Mouse (Mus musculus): ENCODE data around the gene Fat2. TPM values are rescaled to one million over a fixed set of nuclear protein-coding genes. Genes with fewer than 3 reads are reported as not detected.

Gene Fat2
- total RNA-seq, 2 experiments from 2014 or later: 0.10 to 0.18 TPM

Other genes starting within 250 kb of the Fat2 start
- gene Gm2a, start 238.4 kb downstream of the Fat2 start, total RNA-seq (2021): 10 to 100 TPM; 15.4 to 15.8 TPM
- not detected for gene Slc36a3, start 184.9 kb downstream of the Fat2 start, total RNA-seq (2021)
- gene Slc36a2, start 151.5 kb downstream of the Fat2 start, total RNA-seq (2021): 1 to 10 TPM; 4.2 to 5.6 TPM
- gene Slc36a1, start 132.2 kb downstream of the Fat2 start, total RNA-seq (2021): 10 to 100 TPM in 1 of 2 experiments, 1 to 10 TPM in 1; 9.6 to 11.1 TPM
- gene Sparc, start 86.6 kb upstream of the Fat2 start, total RNA-seq (2021): 1,000 to 10,000 TPM; 2,207 to 2,385 TPM
- 10 to 100 TPM; 87.6 to 95.6 TPM for gene Atox1, start 124.7 kb upstream of the Fat2 start, total RNA-seq (2021)
- 10 to 100 TPM; 77.3 TPM for gene G3bp1, start 133.1 kb upstream of the Fat2 start, total RNA-seq (2021)

All from gastrocnemius, postnatal 4 days (tissue).